Mouse (Mus musculus) lung, embryonic 15.5 days (tissue): ENCODE data around the gene Mad2l2. TPM values are rescaled to one million over a fixed set of nuclear protein-coding genes. Genes with fewer than 3 reads are reported as not detected.
"Not testable (repeated sequence)": the region's sequence is repeated elsewhere in the genome, so short reads cannot be mapped to it uniquely, and the experiment has no call there.

Experiments
- ATAC-seq: fragments of 200-750 bp; cut with Nextera tagmentation; 2 replicates; pipeline ENCODE4 v1.8.0; 2017; ENCODE audit warnings: moderate number of reproducible peaks, borderline replicate concordance; ENCODE audit not compliant: low FRiP score, low TSS enrichment; ENCODE audit errors: extremely low read depth
- H3K27ac ChIP-seq: fragments of 300-500 bp; sonication (generic); 2 replicates; pipeline ENCODE4 v1.5.1; 2015; ENCODE audit warnings: moderate library complexity, mild to moderate bottlenecking, inconsistent platforms
- H3K27me3 ChIP-seq: fragments of 300-500 bp; sonication (generic); 2 replicates; pipeline ENCODE4 v1.6.1; 2015; ENCODE audit warnings: inconsistent platforms
- H3K36me3 ChIP-seq: fragments of 300-500 bp; sonication (generic); 2 replicates; pipeline ENCODE4 v1.6.1; 2015; ENCODE audit warnings: inconsistent platforms
- H3K4me1 ChIP-seq: fragments of 300-500 bp; sonication (generic); 2 replicates; pipeline ENCODE4 v1.6.1; 2015; ENCODE audit warnings: inconsistent platforms
- H3K4me2 ChIP-seq: fragments of 300-500 bp; sonication (generic); 2 replicates; pipeline ENCODE4 v1.6.1; 2015; ENCODE audit warnings: inconsistent platforms, mild to moderate bottlenecking, moderate library complexity
- H3K4me3 ChIP-seq: fragments of 300-500 bp; sonication (generic); 2 replicates; pipeline ENCODE4 v1.5.1; 2015; ENCODE audit warnings: mild to moderate bottlenecking, inconsistent platforms
- H3K9ac ChIP-seq: fragments of 300-500 bp; sonication (generic); 2 replicates; pipeline ENCODE4 v1.6.1; 2015; ENCODE audit warnings: inconsistent platforms
- H3K9me3 ChIP-seq: fragments of 300-500 bp; sonication (generic); 2 replicates; pipeline ENCODE4 v1.6.1; 2016; ENCODE audit warnings: inconsistent platforms
- WGBS: fragments of 180-500 bp; shearing (Covaris S2); methylation state at CpG from one replicate; pipeline ENCODE4 v1.1.7; 2015; 5-methylcytosine and 5-hydroxymethylcytosine counted together
- polyA plus RNA-seq: library from polyadenylated mRNA; unstranded; fragments of >200 nt; fragmentation: Nextera tagmentation; extraction: Ambion mirVana; gene quantifications from 2 replicates; pipeline ENCODE4 v1.2.1, GENCODE M21; 2015

Mad2l2 gene
- polyA plus RNA-seq, 1 experiment from 2014 or later = 51.9 TPM

GRCm38 (mm10) chr4:148165551-148165950 is 35.4 kb downstream of the Mad2l2 start:
- no peak for ATAC-seq
- Histone ChIP-seq H3K9ac (no peak overlapping the region), H3K4me1 (peaks cover 15% of the 10 kb centered on the region; the same call in 1 of the 2 replicates), H3K36me3 (no peaks in the 10 kb centered on the region), H3K27ac (no peak overlapping the region), H3K9me3 (no peaks in the 10 kb centered on the region), H3K27me3 (peaks cover 84% of the 10 kb centered on the region), H3K4me2 (no peak overlapping the region), H3K4me3 (no peak overlapping the region)
- WGBS = 5% methylated on average over 17 of the region's 17 CpGs

GRCm38 (mm10) chr4:148166431-148166830 is 36.2 kb downstream of the Mad2l2 start:
- Histone ChIP-seq H3K36me3 (no peaks in the 10 kb centered on the region), H3K9ac (no peak overlapping the region), H3K27ac (no peak overlapping the region), H3K4me1 (peaks cover 11% of the 10 kb centered on the region; the same call in 1 of the 2 replicates), H3K4me3 (no peak overlapping the region), H3K4me2 (no peak overlapping the region; the same call in 1 of the 2 replicates), H3K27me3 (peaks cover 83% of the 10 kb centered on the region), H3K9me3 (no peaks in the 10 kb centered on the region)
- ATAC-seq = no peak
- 5% methylated on average over 10 of the region's 10 CpGs for WGBS

- WGBS = 16% methylated on average over 4 of the region's 4 CpGs
- H3K4me1 ChIP-seq = peaks cover 11% of the 10 kb centered on the region; the same call in 1 of the 2 replicates
- no peaks in the 10 kb centered on the region for H3K9me3 ChIP-seq
- no peak for ATAC-seq
- no peak overlapping the region for H3K9ac ChIP-seq
- no peaks in the 10 kb centered on the region for H3K36me3 ChIP-seq
- no peak overlapping the region; the same call in 1 of the 2 replicates for H3K4me2 ChIP-seq
- H3K4me3 ChIP-seq = no peak overlapping the region
- H3K27me3 ChIP-seq = peaks cover 83% of the 10 kb centered on the region
- H3K27ac ChIP-seq = no peak overlapping the region
Observed at GRCm38 (mm10) chr4:148166986-148167385, 36.8 kb downstream of the Mad2l2 start.

GRCm38 (mm10) chr4:148168287-148168686 is 38.1 kb downstream of the Mad2l2 start:
- H3K27ac ChIP-seq = no peak overlapping the region
- no peaks in the 10 kb centered on the region for H3K9me3 ChIP-seq
- H3K4me1 ChIP-seq = peaks cover 11% of the 10 kb centered on the region; the same call in 1 of the 2 replicates
- no peak overlapping the region for H3K9ac ChIP-seq
- no peaks in the 10 kb centered on the region for H3K36me3 ChIP-seq
- H3K4me2 ChIP-seq = no peak overlapping the region
- no peak for ATAC-seq
- H3K27me3 ChIP-seq = peaks cover 83% of the 10 kb centered on the region
- H3K4me3 ChIP-seq = no peak overlapping the region
- WGBS = 17% methylated on average over 7 of the region's 7 CpGs

- H3K9me3 ChIP-seq = no peaks in the 10 kb centered on the region
- 0 out of 2 replicates have a peak, but pooled peaks cover 2% of the 10 kb centered on the region for H3K4me1 ChIP-seq
- peaks cover 83% of the 10 kb centered on the region for H3K27me3 ChIP-seq
- no peak overlapping the region for H3K27ac ChIP-seq
- no peak for ATAC-seq
- WGBS = 20% methylated on average over 15 of the region's 15 CpGs
- H3K9ac ChIP-seq = no peak overlapping the region
- H3K4me2 ChIP-seq = no peak overlapping the region
- H3K36me3 ChIP-seq = no peaks in the 10 kb centered on the region
- H3K4me3 ChIP-seq = no peak overlapping the region
Observed at GRCm38 (mm10) chr4:148169586-148169985, 39.4 kb downstream of the Mad2l2 start.

- no peak overlapping the region for H3K27ac ChIP-seq
- H3K36me3 ChIP-seq = no peaks in the 10 kb centered on the region
- H3K27me3 ChIP-seq = peaks cover 83% of the 10 kb centered on the region
- ATAC-seq = no peak
- no peaks in the 10 kb centered on the region for H3K4me1 ChIP-seq
- no peak overlapping the region for H3K4me3 ChIP-seq
- no peaks in the 10 kb centered on the region for H3K9me3 ChIP-seq
- H3K4me2 ChIP-seq = no peak overlapping the region
- H3K9ac ChIP-seq = no peak overlapping the region
- WGBS = 4% methylated on average over 2 of the region's 2 CpGs
Observed at GRCm38 (mm10) chr4:148170842-148171241, 40.7 kb downstream of the Mad2l2 start.

- 44% methylated on average over 3 of the region's 3 CpGs for WGBS
- no peaks in the 10 kb centered on the region for H3K36me3 ChIP-seq
- no peaks in the 10 kb centered on the region for H3K4me1 ChIP-seq
- no peak overlapping the region for H3K4me3 ChIP-seq
- H3K4me2 ChIP-seq = no peak overlapping the region
- H3K27me3 ChIP-seq = peaks cover 83% of the 10 kb centered on the region
- no peak for ATAC-seq
- H3K9ac ChIP-seq = no peak overlapping the region
- no peaks in the 10 kb centered on the region for H3K9me3 ChIP-seq
- H3K27ac ChIP-seq = no peak overlapping the region
Observed at GRCm38 (mm10) chr4:148171261-148171660, 41.1 kb downstream of the Mad2l2 start.

GRCm38 (mm10) chr4:148173811-148174494 is 43.8 kb downstream of the Mad2l2 start:
- H3K27me3 ChIP-seq = peaks cover 82% of the 10 kb centered on the region
- no peak overlapping the region for H3K4me3 ChIP-seq
- H3K4me1 ChIP-seq = no peaks in the 10 kb centered on the region
- no peak overlapping the region for H3K9ac ChIP-seq
- no peaks in the 10 kb centered on the region for H3K9me3 ChIP-seq
- H3K36me3 ChIP-seq = no peaks in the 10 kb centered on the region
- ATAC-seq = no peak
- no peak overlapping the region for H3K27ac ChIP-seq
- WGBS = 3% methylated on average over 30 of the region's 30 CpGs
- no peak overlapping the region for H3K4me2 ChIP-seq

- ATAC-seq = no peak
- Histone ChIP-seq H3K9me3 (no peaks in the 10 kb centered on the region), H3K4me3 (no peak overlapping the region), H3K27ac (no peak overlapping the region), H3K4me1 (no peaks in the 10 kb centered on the region), H3K9ac (no peak overlapping the region), H3K27me3 (peaks cover 80% of the 10 kb centered on the region), H3K36me3 (no peaks in the 10 kb centered on the region), H3K4me2 (no peak overlapping the region)
- 10% methylated on average over 12 of the region's 12 CpGs for WGBS
Observed at GRCm38 (mm10) chr4:148174495-148174862, 44.3 kb downstream of the Mad2l2 start.

GRCm38 (mm10) chr4:148176603-148177002 is 46.4 kb downstream of the Mad2l2 start:
- not testable (repeated sequence) for H3K9ac ChIP-seq, H3K36me3 ChIP-seq, H3K4me1 ChIP-seq, H3K4me2 ChIP-seq, H3K9me3 ChIP-seq, H3K27ac ChIP-seq, ATAC-seq, H3K4me3 ChIP-seq
- H3K27me3 ChIP-seq = peaks cover 60% of the 10 kb centered on the region
- WGBS = 45% methylated on average over 5 of the region's 6 CpGs

- H3K4me3 ChIP-seq = no peak overlapping the region
- no peaks in the 10 kb centered on the region for H3K36me3 ChIP-seq
- peaks cover 49% of the 10 kb centered on the region for H3K27me3 ChIP-seq
- H3K27ac ChIP-seq = no peak overlapping the region
- H3K9ac ChIP-seq = no peak overlapping the region
- H3K4me1 ChIP-seq = no peaks in the 10 kb centered on the region
- ATAC-seq = no peak
- no peak overlapping the region for H3K4me2 ChIP-seq
- no peaks in the 10 kb centered on the region for H3K9me3 ChIP-seq
Observed at GRCm38 (mm10) chr4:148177716-148178115, 47.5 kb downstream of the Mad2l2 start.

GRCm38 (mm10) chr4:148181483-148181882 is 51.3 kb downstream of the Mad2l2 start:
- no peak overlapping the region for H3K4me2 ChIP-seq
- H3K9ac ChIP-seq = no peak overlapping the region
- H3K27ac ChIP-seq = no peak overlapping the region
- no peaks in the 10 kb centered on the region for H3K36me3 ChIP-seq
- ATAC-seq = no peak
- peaks cover 11% of the 10 kb centered on the region for H3K27me3 ChIP-seq
- no peaks in the 10 kb centered on the region for H3K9me3 ChIP-seq
- WGBS = 74% methylated on average over 12 of the region's 12 CpGs
- no peaks in the 10 kb centered on the region for H3K4me1 ChIP-seq
- no peak overlapping the region for H3K4me3 ChIP-seq
